Mouse (Mus musculus): ENCODE data around the gene Wbp1. TPM values are rescaled to one million over a fixed set of nuclear protein-coding genes. Genes with fewer than 3 reads are reported as not detected.

Gene Wbp1
- total RNA-seq, 2 experiments from 2014 or later, result 68.6 to 72.7 TPM

DNA sequence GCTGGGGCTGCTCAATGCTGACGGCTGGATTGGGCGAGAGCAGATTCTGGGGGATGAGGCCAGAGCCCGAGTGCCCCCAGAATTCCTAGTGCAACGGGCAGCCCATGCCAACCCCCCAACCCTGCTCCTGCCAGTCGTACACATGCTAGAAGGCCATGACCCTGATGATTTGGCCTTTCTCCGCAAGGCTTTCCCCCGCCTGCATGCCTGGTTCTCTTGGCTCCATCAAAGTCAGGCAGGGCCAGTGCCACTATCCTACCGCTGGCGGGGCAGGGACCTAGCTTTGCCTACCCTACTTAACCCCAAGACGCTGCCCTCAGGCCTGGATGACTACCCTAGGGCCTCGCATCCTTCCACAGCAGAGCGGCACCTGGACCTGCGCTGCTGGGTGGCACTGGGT, 3.7 kb downstream of the Wbp1 start:
- DNase-seq (ENCODE audit: low spot score in 2 of 2), result no peak

GRCm38 (mm10) chr6:83117165-83117438, 4.3 kb downstream of the Wbp1 start:
- no peak for DNase-seq (ENCODE audit: low spot score in 2 of 2)

- no peak for DNase-seq (ENCODE audit: low spot score in 2 of 2)
Observed at GRCm38 (mm10) chr6:83116373-83117164, 4.8 kb downstream of the Wbp1 start.

DNA sequence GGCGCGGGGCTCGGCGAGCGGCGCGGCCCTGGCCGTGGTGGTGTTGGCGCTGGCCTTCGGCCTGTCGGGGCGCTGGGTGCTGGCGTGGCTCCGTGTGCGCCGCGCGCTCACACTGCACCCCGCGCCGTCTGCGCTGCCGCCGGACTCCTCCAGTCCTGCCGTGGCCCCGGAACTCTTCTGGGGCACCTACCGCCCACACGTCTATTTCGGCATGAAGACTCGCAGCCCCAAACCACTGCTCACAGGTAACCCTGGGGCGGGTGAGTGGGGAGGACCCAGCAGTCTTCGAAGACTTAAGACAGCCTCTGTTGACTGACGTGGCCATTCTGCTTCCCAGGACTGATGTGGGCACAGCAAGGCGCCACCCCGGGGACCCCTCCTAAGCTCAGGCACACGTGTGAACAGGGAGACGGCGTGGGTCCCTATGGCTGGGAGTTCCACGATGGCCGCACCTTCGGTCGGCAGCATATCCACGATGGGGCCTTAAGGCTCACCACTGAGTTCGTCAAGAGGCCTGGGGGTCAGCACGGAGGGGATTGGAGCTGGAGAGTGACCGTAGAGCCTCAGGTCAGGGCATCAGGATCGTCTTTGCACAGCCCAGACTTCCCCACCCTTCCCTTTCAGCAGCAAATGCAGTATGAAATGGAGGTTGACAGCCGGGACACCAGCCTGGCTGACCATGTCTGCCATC, 5.5 kb downstream of the Wbp1 start:
- DNase-seq (ENCODE audit: low spot score in 2 of 2), result no peak

- peak; percentile 91 to 94 for DNase-seq (ENCODE audit: low spot score in 2 of 2)
Observed at GRCm38 (mm10) chr6:83115011-83115671, 6.2 kb downstream of the Wbp1 start, which contains the start of gene Mogs. Mogs (plus strand) TSS chr6:83115496.

GRCm38 (mm10) chr6:83111510-83112136, 9.7 kb downstream of the Wbp1 start:
- no peak for DNase-seq (ENCODE audit: low spot score in 2 of 2)

DNA sequence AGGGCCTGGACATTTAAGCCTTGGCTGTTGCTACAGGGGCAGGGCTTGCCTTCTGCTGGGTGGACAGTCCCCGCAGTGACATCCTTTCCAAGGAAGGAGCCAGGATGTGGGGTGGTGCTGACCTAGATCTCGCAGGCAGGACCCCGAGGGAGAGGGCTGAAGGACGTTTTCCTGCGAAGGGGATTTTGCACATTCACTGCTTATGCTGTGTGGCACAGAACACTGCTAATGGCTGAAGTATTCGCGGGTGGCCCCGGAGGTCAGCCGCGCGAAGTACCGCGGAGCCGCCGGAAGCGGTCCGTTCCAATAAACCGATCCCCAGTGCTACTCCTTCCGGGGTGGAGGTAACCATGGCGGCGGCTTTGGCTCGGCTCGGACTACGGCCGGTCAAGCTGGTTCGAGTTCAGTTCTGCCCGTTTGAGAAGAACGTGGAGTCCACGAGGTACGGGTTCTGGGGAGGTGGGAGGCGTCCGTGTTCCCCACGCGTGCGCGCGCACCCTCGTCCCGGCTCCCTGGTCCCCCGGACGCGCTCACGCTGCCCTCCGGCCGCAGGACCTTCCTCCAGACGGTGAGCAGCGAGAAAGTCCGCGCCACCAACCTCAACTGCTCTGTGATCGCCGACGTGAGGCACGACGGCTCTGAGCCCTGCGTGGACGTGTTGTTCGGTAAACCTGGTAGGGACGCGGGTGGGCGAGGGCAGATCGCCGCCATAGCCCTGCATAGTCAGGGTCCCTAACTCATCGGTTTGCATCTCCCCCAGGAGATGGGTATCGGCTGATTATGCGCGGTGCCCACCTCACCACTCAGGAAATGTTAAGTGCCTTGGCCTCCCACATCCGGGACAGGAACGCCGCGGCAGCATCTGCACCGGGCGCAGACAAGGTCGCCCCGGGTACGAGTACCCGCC, 12.3 kb downstream of the Wbp1 start, which contains the start of gene Mrpl53:
TSS of gene Mrpl53 (plus strand) at position 279 of the 907 bp plus-strand sequence.
- DNase-seq (ENCODE audit: low spot score in 2 of 2), result peak; percentile 82 to 84

GRCm38 (mm10) chr6:83107566-83108400, 13.6 kb downstream of the Wbp1 start:
- peak; percentile 77 to 78 for DNase-seq (ENCODE audit: low spot score in 2 of 2)

- no peak for DNase-seq (ENCODE audit: low spot score in 2 of 2)
Observed at GRCm38 (mm10) chr6:83104158-83104557, 17.2 kb downstream of the Wbp1 start.

DNA sequence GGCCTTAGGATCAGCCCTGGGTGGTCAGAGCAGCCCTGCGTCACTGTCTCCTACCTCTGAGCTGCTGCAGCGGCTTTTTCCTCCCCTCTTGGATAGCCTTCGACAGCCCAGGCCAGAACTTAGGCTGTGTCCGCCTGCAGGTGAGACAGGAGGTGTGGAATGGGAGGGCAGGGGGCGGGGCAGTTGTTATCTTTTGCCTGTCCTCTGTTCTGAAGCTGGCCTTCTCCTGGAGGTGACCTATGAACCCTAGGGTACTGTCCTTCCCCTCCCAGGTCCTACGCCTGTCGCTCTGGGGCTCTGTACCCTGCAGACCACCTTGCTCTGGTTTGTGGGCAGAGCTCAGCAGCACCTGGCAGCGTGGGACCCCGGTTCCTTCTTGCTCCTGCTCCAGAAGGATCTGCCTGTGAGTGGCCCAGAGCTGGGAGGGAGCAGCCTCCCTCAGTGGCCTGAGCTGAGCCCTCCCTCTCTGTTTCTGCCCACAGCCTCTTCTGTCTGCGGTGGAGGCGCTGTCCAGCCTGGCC, 18.2 kb downstream of the Wbp1 start:
- DNase-seq (ENCODE audit: low spot score in 2 of 2), result peak in 1 of 2 experiments; percentile 17

- DNase-seq (ENCODE audit: low spot score in 2 of 2), result peak; percentile 63 to 75
Observed at GRCm38 (mm10) chr6:83101688-83102556, 19.4 kb downstream of the Wbp1 start.

DNA sequence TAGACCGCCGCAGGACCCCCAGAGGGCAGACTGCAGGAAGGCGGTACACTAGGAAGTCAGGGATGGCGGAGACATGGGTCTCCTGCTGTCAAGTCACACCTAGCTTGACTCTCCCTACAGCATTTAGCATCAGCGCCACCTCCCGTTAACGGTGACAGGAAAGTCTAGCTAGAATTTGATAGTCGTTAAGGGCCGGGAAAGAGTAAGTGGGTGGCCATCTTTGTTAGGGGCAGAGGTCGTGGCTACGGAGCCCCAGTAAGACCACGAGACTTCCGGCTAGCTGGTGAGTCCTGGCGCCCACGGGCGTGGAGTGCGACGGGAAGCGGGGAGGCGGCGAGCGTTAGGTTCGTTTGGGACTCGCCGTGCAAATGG, 20.1 kb downstream of the Wbp1 start, which contains the start of the genes Ccdc142 and Gm42688:
TSS of gene Ccdc142 (plus strand) at position 286 of the 372 bp plus-strand sequence.
TSS of gene Gm42688 (plus strand) at position 302 of the 372 bp plus-strand sequence.
- peak; percentile 86 to 90 for DNase-seq (ENCODE audit: low spot score in 2 of 2)

DNA sequence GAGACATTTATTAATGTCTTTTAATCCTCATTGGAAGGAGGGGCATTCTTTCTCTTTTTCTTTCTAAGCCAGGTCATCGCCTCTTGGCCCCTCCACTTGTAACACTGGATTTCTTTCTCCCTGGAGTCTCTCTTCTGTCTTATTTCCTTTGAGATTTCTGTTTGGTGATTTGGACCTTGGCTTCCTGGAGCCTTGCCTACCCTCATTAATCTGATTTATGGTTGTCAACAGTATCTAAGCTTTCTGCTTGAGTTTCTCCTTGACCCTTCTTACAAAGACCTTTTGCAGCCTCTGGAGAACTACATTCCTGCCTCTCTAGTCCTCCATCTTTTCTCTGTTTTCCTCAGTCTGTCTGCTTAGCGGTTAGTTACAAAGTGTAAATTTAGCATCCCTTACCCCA, 22.9 kb downstream of the Wbp1 start:
- DNase-seq (ENCODE audit: low spot score in 2 of 2), result no peak

DNA sequence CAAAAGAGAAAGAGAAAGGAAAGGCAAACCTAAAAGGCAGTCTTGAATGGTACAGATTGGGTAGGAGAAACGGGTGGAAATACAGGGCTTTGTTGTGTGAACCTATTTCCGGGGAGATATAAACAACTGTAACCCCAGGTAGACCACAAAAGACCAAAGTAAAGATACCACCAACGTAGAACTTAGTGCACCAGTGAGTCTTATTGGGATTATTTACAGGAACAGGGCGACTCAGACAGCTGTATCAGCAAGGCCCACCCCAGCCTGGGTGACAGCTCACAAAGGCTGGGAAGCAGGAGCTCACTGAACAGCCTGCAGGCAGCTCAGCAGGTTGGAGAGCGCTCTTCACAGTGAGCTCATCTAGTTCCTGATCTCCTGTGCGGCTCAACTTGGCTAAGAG, 25.4 kb downstream of the Wbp1 start:
- DNase-seq (ENCODE audit: low spot score in 2 of 2), result no peak

- DNase-seq (ENCODE audit: low spot score in 2 of 2), result no peak
Observed at GRCm38 (mm10) chr6:83092416-83093127, 28.8 kb downstream of the Wbp1 start.

GRCm38 (mm10) chr6:83087926-83088260, 33.5 kb downstream of the Wbp1 start:
- DNase-seq (ENCODE audit: low spot score in 2 of 2), result no peak

DNA sequence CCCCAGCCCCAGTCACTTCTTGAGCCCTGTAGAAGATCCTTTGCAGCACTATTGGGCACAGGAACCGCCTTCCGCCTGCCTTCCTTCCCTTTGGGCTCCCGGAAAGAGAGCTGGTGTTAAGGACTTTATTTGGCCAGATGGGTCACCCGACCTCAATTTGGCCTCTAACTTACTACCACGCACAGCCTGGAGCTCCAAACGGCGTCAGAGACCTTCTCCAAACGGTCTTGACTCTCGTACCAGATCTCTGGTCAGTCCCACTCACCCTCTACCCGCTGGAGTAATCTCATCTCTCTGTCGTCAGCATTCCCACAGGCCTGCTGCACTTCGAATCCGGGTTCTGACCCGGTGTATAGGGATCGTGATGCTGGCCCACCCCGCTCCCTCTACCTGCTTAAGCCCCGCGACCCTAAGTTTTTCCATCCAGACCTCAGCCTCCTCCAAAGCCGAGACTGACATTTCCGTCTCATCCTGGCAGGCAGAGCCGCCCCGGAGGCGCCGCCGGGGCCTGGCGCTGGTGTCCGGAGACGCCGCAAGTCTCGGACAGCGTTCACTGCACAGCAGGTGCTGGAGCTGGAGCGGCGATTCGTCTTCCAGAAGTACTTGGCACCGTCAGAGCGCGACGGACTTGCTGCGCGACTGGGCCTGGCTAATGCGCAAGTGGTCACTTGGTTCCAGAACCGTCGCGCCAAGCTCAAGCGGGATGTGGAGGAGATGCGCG, 34.0 kb downstream of the Wbp1 start:
- no peak for DNase-seq (ENCODE audit: low spot score in 2 of 2)

Data from layer of hippocampus, postnatal 10 days (tissue).